Mouse (Mus musculus): ENCODE data around the gene Scgb2b12. TPM values are rescaled to one million over a fixed set of nuclear protein-coding genes. Genes with fewer than 3 reads are reported as not detected.
"Not testable (repeated sequence)": the region's sequence is repeated elsewhere in the genome, so short reads cannot be mapped to it uniquely, and the experiment has no call there.

Gene Scgb2b12
- not detected for total RNA-seq (2022)

GRCm38 (mm10) chr7:32327145-32327544 is at the start of gene Scgb2b12:
Gene Scgb2b12, minus strand, starts transcription at chr7:32327245.
- not testable (repeated sequence) for DNase-seq (ENCODE audit: low spot score in 2 of 2)

GRCm38 (mm10) chr7:32333882-32334281 is 6.8 kb upstream of the Scgb2b12 start, which contains the start of gene Scgb1b12:
Gene Scgb1b12, plus strand, starts transcription at chr7:32334182.
- DNase-seq (ENCODE audit: low spot score in 2 of 2), result not testable (repeated sequence)

Other genes with a start within 250 kb of the Scgb2b12 start
- gene Scgb1b10, start 226.4 kb downstream of the Scgb2b12 start, total RNA-seq (2022), result not detected
- not detected for gene Scgb2b11, start 116.1 kb downstream of the Scgb2b12 start, total RNA-seq (2022)
- gene Scgb1b11, start 104.4 kb downstream of the Scgb2b12 start, total RNA-seq (2022), result not detected
- not detected for gene Scgb1b12, start 6.9 kb upstream of the Scgb2b12 start, total RNA-seq (2022)
- not detected for gene Scgb1b29, start 114.3 kb upstream of the Scgb2b12 start, total RNA-seq (2022)